ENCODE assay signal across 21 mouse cellular contexts in genomic region chr12:52302961-52303360, GRCm38 (mm10).
"Had no signal": no experiment of that assay in that cellular context is flagged by ENCODE, and none has a peak within 500 bp of the region (broad histone marks: within the 10 kb centered on the region; RNA-seq: fewer than 3 reads in every experiment).

No protein-coding gene starts in this region.

- ATAC-seq: forebrain, embryonic 13.5 days; forebrain, embryonic 14.5 days; forebrain, embryonic 15.5 days; forebrain, embryonic 16.5 days; forebrain, postnatal 0 days had no signal

- DNase-seq: cerebellum, adult 8-10 months; cerebellum, adult 9-10 months; cerebellum, adult 9-11 months; cerebellum, postnatal 10 days; cerebellum, postnatal 14 days; cerebellum, postnatal 25 days; cerebellum, postnatal 36 days; embryo, embryonic 11 days; forebrain, postnatal 0 days; gastrocnemius, adult 2 months; gastrocnemius, postnatal 10 days; gastrocnemius, postnatal 14 days; gastrocnemius, postnatal 25 days; gastrocnemius, postnatal 36 days; heart, adult 11 months; heart, adult 18-20 months; heart, adult 2 months had no signal
